Mouse (Mus musculus): ENCODE measurements around the gene Gmnn.

Gmnn gene

GRCm38 (mm10) chr13:24761083-24761402 is 680 bp downstream of the Gmnn start:
- DNase-seq (ENCODE audit: low read depth, low spot score) = no peak

DNA sequence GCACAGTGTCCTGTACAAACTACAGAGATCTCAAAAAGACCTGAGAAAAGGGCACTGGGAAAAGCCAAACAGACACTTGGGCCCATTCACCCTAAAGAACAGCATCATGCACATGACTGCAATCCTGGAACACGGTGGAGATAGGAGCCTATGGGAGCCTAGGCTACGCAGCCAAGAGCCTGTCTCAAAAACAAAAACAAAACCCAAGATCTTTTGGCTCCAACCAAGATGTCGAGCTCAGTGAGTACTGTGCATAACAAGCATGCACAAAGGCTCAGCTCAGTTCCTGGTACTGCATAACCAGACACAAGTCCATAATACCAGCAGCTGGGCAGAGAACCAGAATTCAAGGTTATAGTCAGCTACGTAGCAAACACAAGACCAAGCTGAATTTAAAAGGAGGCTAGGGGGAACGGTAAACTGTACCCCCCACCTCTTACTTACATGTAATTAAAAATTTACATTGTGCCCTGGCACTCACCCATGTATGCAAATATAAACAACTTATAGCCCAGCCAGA is 1.3 kb downstream of the Gmnn start:
- DNase-seq (ENCODE audit: low read depth, low spot score) = no peak

DNA sequence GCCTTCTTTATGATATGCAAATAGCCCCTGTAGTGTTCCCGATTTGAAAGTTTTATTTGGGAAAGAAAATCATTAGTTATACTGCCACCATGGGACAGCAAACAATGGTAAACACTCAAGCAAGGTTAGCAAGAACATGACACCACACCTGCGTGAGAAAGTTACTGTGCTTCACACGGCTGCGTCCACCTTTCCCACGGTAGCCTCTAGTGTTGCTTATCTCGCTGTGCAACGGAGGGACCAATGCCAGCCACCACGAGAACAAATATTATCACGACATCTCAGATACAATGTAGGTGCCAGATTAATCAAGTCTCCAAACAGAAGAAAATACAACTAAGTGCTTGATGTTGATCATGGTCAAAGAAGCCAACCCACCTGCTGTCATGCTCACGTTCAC is 2.3 kb downstream of the Gmnn start:
- DNase-seq (ENCODE audit: low read depth, low spot score) = no peak

DNA sequence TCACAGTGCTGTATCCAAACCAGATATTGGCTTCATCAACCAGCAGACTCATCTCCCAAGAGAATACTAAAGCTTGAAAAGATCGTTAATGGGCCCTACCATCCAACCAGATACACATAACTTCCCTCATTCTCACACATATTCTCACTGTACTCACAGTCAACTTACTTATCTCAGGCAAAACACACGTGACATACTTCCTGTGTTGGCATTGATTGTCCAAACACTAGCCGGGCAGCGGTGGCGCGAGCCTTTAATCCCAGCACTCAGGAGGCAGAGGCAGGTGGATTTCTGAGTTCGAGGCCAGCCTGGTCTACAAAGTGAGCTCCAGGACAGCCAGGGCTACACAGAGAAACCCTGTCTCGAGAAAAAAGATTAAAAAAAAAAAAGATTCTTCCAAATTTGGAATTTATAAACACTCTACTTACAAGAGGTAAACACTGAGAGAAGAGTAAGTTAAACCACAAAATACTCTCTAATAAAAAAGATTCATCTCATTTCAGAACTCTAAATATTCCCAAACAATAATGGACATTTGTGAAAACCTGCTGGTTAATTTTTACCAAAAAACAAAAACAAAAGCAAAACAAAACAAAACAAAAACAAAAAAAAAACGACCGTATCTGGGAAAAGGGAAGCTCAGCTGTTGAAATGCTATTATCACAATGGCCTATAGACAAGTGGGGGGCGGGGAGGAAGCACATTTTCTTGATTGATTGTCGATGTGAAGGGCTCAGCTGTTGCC is 3.7 kb downstream of the Gmnn start:
- no peak for DNase-seq (ENCODE audit: low read depth, low spot score)

DNA sequence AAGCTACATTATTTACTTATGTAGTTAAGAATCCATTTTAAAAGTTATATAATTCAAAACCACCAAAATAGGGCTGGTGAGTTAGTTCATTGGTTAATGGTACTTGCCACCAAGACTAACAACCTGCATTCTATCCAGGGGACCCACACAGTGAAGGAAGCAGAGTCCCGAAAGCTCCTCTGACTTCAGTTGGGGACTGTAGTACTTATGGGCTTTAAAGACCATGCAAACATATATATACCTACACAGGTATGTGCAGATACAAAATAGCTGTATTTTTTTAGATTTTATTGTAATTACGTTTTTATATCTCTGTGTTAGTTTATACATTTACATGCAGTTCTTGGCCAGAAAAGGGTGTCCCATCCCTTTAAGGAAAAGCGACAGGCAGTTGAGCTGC is 5.0 kb downstream of the Gmnn start:
- no peak for DNase-seq (ENCODE audit: low read depth, low spot score)

DNA sequence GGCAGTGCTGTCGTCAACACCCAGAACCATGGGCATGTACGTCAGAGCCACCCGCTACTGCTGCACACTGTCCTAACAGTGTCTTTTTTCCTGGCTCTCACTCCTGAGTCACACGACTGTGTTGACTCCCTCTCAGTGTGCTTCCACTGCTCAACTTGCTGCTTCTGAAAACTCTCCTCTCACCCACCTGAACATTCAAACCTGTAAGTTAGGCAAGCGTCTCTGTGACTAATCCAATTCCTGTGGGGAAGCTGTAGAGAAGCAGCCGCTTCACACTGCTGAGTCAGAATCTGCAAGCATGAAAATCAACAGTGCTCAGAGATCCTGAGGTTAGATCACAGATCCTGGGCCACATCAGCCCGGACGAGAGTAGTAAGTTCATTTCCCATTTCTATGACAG is 10.3 kb downstream of the Gmnn start:
- DNase-seq (ENCODE audit: low read depth, low spot score) = no peak

GRCm38 (mm10) chr13:24750807-24751206 is 10.9 kb downstream of the Gmnn start:
- no peak for DNase-seq (ENCODE audit: low read depth, low spot score)

DNA sequence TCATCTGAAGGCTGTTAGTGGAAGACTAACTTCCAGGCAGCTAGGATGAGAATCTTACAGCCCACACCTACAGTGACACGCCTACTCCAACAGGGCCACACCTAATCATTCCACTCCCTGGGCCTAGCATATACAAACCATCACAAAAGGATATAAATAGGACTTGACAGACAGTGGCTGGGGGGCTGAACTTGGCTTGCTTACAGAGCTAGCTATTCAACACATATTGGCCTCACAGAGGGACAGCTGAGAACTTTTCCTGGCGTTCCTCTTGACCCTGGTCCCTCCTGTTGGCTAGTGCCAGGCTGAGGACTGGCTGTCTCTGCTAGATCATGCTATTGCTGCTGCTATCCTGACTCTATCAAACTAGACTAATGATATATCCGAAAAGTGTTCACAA is 13.9 kb downstream of the Gmnn start:
- no peak for DNase-seq (ENCODE audit: low read depth, low spot score)

GRCm38 (mm10) chr13:24741028-24741427 is 20.7 kb downstream of the Gmnn start, which contains the start of gene Armh2:
TSS of gene Armh2 (plus strand) at chr13:24741232.
- no peak for DNase-seq (ENCODE audit: low read depth, low spot score)

DNA sequence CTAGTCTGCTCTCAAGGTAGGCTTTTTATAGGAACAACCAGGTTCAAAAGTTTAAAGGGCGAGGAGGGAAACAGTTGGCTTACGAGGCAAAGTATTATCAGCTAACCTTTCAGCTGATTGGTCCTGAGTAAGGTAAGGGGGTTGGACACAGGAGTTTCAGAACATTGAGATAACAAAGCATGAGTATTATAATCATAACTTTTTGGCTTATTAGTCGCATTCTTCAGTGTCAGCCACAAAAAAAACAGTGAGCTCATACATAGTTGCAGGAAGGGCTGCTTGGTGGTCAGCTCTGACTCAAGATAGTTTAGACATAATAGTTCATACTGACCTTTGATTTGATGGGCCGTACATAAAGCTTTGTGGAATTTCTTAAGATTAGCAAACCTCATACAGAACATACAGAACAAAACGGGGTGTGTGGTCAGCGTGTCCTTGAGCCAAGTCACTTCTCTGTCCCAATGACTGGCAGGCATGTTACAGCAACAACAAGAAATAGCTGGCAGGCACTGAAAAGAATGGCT is 26.1 kb downstream of the Gmnn start:
- DNase-seq (ENCODE audit: low read depth, low spot score) = no peak

GRCm38 (mm10) chr13:24734502-24734901 is 27.2 kb downstream of the Gmnn start:
- DNase-seq (ENCODE audit: low read depth, low spot score) = no peak

GRCm38 (mm10) chr13:24729128-24729527 is 32.6 kb downstream of the Gmnn start:
- no peak for DNase-seq (ENCODE audit: low read depth, low spot score)

DNA sequence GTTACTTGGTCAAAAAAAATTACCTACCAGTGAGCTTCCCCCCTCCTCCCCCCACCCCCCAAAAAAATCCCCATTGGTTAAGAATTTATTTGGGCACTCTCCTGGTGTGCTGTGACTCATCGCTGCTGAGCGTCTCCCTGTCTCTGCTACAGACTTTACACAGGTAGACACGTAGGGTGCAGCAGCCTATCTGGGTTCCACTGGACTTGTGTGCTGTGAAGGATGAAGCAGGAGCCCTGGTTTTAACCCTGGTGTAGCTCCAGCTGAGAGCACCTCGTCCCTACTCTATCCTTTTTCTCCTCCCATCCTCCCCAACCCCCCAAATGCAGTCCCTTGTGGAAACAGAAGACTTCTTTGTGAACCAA is 37.3 kb downstream of the Gmnn start:
- DNase-seq (ENCODE audit: low read depth, low spot score) = no peak

GRCm38 (mm10) chr13:24723699-24724394 is 37.9 kb downstream of the Gmnn start:
- no peak for DNase-seq (ENCODE audit: low read depth, low spot score)

- no peak for DNase-seq (ENCODE audit: low read depth, low spot score)
These were observed 40.2 kb downstream of the Gmnn start for GRCm38 (mm10) chr13:24721502-24721901.

DNA sequence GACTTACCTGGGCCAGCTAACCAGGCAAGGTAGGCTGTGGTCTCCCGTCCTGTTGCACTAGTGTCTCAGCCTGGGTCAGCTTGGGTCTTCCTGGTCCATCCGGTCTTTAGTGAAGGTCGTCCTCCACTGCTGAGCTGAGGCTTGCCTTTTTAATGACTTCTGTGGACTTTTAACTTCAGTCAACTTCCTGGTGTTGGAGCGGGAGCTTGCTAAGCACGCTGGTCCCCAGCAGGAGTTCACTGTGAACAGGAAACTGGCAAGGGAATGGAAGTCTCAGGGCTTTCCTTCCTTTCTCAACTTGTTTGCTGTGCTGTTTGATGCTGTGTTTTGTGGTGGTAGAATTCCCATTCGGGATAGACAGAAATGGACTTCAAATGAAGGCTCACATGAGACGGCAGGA is 44.0 kb downstream of the Gmnn start:
- no peak for DNase-seq (ENCODE audit: low read depth, low spot score)

GRCm38 (mm10) chr13:24716441-24716840 is 45.3 kb downstream of the Gmnn start:
- DNase-seq (ENCODE audit: low read depth, low spot score) = no peak

- no peak for DNase-seq (ENCODE audit: low read depth, low spot score)
These were observed 46.1 kb downstream of the Gmnn start for GRCm38 (mm10) chr13:24715601-24716000.

DNA sequence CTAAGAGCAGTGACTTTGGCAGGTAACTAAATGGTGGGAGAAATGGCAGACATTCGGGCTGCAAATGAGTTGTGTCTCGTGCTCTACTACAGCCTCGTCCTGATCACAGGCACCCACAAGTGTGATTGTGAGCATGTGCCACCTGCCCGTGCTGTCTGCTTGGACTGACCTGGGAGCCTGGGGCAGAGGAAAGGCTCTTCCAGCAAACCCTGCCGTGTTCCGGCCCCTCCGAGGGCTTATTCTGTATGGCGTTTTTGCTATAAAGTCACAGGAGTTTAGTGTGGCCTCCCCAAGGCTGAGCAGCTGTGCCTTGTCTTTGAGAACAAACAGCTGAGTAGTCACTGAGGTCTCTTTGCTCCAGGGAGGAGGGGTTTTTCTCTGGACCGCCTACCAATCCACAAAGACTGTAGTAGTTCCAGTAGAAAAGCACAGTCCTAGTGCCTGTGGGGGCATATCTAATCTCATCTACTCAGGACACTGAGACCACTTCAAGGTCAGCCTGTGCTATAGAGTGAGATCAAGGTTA is 47.3 kb downstream of the Gmnn start:
- no peak for DNase-seq (ENCODE audit: low read depth, low spot score)

- peak; percentile 32 for DNase-seq (ENCODE audit: low read depth, low spot score)
These were observed 48.2 kb downstream of the Gmnn start for GRCm38 (mm10) chr13:24713434-24714000.

- DNase-seq (ENCODE audit: low read depth, low spot score) = no peak
These were observed 49.1 kb downstream of the Gmnn start for GRCm38 (mm10) chr13:24712581-24713130.

DNA sequence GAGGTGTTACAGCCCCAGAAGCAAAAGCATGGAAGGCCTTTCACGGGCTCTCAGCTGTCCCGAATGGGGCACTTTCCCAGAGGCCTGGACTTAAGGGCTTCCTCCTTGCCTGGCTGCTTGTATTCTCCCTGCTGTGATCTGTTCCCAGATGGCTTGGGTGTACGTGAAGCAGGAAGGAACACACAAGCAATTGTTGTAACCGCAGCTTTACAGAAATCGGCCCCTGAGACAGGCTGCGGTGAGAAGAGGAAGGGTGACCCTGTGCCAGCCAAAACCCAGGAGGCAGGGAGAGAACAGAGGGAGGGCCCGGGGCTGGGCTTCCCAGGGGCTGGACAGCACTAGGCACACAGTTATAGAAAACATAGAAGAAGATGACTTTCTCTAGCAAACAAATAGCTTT is 50.8 kb downstream of the Gmnn start:
- no peak for DNase-seq (ENCODE audit: low read depth, low spot score)

All from brain, embryonic 18.5 days (tissue).